Mouse (Mus musculus): Measurements from ENCODE around the gene Uggt1.

DNA sequence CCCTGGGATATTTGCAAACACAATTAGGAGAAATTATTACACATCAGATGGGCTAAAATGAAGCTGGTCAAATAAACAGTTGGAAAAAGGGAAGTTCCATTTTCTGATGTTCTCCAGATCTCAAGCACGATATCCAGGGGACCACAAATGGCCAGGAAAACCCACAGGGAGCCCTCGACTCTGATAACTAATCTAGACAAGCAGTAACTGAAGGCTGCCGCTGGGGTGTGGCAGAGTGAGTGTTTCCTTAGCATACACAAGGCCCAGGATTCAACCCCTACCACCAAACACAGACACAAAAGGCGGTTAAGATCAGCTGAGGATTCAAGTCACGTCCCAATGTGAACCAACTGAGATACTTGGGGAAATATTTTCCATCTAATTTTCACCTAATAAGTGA lies 64.5 kb downstream of the Uggt1 start:
- TF ChIP-seq GATA1 (IDR thresholded peaks at IDR 0.05; ENCODE audit: low read length) (no peak), TAL1 (IDR thresholded peaks at IDR 0.05; ENCODE audit: low read length) (no peak)
